Mouse (Mus musculus): ENCODE measurements around the gene Htr6.

- TF ChIP-seq CTCF (IDR thresholded peaks at IDR 0.05; ENCODE audit: borderline replicate concordance, control insufficient read depth, extremely low read depth, insufficient read depth, low read length, poor library complexity) (no peak), POLR2A (IDR thresholded peaks at IDR 0.05; ENCODE audit: control insufficient read depth, extremely low read depth, insufficient read depth, low read length, poor library complexity) (no peak)
These were observed 4.9 kb upstream of the Htr6 start for GRCm38 (mm10) chr4:139080259-139080658.
